Mouse (Mus musculus): ENCODE measurements around the gene 1110059E24Rik.
A peak's percentile ranks its signal among the peaks of the same experiment; 100 is the strongest.

The 1110059E24Rik gene

DNA sequence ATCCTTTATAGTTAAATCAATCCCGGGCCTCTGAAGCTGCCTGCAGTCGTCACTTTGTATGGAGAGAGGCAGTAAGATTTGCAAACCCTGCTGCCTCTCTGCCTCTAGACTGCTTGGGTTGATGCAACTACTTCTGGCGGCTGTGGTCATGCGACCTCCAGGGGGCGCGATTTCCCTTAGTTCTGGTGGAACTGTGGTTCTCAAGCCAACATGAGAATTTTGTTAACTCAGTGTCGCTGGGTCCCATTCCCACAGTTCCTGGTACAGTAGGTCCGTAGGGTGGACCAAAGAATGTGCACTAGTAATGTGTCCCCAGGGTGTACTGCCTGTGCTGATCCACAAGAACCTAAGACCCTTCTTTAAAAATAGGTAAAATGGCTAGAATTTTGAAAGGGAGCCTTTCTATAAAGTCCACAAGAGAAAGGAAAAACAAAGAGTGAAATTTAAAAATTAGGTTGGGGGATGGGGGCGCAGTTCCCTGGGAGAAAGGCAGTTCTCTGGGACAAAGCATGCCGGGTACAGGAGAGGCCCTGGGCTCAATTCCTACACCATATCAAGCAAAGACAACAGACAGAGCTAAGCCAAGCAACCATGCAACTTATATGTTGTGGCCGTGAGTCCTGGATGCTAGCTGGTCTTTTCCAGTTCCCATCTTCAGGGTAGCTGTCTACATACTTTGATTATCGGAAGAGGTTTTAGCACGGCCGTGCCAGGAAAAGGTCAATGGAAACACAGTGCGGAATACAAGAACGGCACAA, 81.4 kb downstream of the 1110059E24Rik start:
- DNase-seq: peak; percentile 58 to 63

GRCm38 (mm10) chr19:21570778-21571177, 82.0 kb downstream of the 1110059E24Rik start:
- no peak for DNase-seq

DNA sequence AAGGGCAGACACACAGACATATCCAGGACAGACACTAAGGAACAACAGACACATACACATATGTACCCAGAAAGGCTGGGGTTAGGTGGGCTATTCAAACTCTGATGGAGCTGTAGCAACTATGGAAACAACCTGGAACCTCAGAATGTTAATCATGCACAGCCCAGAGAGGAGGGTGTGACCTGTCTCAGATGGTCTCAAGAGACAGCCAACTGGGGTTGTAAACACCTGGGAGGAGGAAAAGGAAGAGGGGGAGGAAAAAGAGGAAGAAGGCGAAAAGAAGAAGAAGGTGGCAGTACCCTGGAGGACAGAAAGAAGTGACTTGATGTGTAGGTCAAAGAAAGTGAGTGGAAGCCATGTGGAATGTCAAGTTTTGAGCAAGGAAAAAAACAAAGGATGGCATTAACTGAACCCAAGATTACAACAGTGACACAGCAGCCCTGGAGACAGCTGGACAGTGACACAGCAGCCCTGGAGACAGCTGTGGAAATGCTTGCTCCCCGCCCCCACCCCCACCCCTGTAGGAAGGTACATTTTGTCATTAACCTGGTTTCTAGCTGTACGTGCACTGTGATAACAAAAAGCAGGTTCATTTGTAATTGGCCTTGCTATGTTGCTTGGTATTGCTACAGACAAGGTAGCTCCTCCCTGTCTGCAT, 84.1 kb downstream of the 1110059E24Rik start:
- DNase-seq: no peak

DNA sequence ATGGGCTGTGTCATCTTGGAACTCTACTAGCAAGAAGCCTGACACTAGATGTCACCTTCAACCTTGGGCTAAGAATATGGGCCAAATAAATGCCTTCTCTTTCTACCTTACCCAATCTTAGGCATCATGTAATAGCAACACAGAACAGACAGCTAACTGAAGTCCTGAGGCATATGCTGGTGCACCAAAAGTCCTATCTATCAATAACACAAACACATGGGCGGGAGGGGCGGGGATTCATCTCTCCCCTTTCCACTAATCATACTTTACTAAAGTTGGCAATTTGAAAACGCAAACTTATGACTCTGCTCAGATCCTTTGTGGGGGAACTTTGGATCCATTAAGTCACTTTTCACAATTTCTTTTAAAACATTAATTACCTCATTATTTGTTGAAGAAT, 84.8 kb downstream of the 1110059E24Rik start:
- no peak for DNase-seq

GRCm38 (mm10) chr19:21566484-21566883, 86.3 kb downstream of the 1110059E24Rik start:
- no peak for DNase-seq

DNA sequence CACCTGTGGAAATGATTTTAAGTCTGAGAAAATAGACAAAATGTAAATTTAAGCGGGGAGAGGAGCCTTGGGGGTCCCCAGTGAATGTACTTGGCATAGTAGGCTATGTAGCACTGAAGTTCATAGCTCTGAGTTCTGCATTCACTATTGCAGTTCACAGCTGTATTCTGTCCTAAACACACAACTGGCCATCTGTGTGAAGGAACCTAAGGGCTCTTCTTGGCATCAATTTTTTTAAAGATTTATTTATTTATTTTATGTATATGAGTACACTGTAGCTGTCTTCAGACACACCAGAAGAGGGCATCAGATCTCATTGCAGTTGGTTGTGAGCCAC, 88.3 kb downstream of the 1110059E24Rik start:
- no peak for DNase-seq

- peak; percentile 31 to 38 for DNase-seq
Measured at GRCm38 (mm10) chr19:21563789-21564460, 88.9 kb downstream of the 1110059E24Rik start.

GRCm38 (mm10) chr19:21562996-21563395, 89.8 kb downstream of the 1110059E24Rik start:
- no peak for DNase-seq

GRCm38 (mm10) chr19:21552801-21553200, 100.0 kb downstream of the 1110059E24Rik start:
- no peak for DNase-seq

- DNase-seq: no peak
Measured at GRCm38 (mm10) chr19:21551921-21552536, 100.7 kb downstream of the 1110059E24Rik start.

- DNase-seq: no peak
Measured at GRCm38 (mm10) chr19:21549713-21550112, 103.1 kb downstream of the 1110059E24Rik start.

DNA sequence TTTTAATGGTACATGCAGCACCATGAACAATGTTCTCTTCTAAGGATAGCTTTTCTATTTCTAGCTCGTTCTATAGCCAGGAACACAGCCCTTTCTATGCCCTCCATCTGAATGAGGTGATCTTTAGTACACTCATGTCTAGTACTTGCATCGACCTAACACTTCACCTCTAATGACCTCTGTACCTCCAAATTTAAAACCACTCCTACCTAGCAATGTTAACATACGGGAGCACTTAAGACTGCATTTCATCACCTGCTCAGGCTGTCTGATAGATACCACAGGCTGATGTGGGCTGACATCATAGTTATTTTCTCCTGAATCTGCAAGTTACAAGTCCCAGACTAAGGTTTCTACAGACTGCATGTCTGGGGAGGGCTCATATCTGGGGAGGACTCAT, 103.8 kb downstream of the 1110059E24Rik start:
- no peak for DNase-seq

DNA sequence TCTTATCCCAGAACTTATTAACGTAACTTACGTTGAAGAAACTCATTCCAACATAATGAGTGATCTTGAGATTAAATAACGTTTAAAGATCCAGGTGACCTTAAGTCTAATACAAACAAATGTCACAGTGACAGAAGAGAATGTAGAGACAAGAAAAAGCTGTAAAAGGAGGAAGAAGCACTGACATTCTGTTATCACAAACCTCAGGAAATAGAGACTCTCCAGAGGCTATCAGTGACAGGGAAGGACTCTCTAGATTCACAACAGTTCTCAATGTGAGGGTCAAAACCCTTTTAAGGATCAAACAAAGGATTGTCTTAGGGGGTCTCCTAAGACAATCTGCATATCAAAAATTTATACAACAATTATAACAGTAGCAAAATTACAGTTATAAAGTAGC, 115.7 kb downstream of the 1110059E24Rik start:
- no peak for DNase-seq

Measured in thymus, adult 18-20 months (tissue).